Mouse (Mus musculus) right cerebral cortex, adult 18-20 months (tissue): ENCODE data around the gene Nbr1.

ENCODE experiments used
- DNase-seq: peaks from one replicate; pipeline ENCODE4 v3.0.0; 2022; ENCODE audit warnings: mixed read lengths

Gene Nbr1

DNA sequence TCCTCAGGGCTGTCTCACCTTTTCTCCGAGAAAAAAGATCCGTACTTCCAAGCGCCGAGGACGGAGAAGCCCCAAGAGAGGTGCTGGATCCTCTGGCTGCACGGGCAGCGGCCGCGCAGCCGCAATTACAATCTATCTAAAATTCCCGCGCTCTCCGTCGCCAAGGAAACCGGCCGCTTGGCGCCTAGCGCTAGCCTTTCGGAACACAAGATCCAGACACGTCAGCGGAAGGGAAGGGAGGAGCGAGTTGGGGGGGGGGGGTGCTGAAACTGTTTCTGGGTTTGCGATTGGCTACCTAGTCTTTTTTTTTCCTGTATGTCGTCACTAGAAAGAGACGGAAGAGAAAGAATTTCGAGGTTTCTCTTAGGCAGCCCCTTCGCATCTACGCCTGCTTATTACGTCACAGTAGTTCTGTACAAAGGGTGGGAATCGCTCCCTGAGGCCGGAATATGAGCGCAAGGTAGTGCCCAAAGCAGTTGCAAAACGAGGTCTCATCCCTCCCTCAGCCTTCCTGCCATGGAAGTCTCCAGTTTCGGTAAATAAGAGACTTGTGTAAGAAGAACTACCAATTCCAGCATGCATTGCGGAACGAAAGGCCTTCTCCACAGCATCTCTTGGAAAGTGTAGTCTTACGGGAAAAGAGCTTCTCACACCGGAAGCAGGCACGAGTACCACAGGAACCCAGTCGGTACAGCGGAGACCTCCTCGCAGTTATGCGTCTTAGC, at the start of gene Nbr1, which contains the start of gene Brca1:
Gene Nbr1, plus strand, starts transcription at position 399 of the 725 bp plus-strand sequence.
Gene Brca1, minus strand, starts transcription at position 205 of the 725 bp plus-strand sequence.
- DNase-seq, result peak; percentile 89

DNA sequence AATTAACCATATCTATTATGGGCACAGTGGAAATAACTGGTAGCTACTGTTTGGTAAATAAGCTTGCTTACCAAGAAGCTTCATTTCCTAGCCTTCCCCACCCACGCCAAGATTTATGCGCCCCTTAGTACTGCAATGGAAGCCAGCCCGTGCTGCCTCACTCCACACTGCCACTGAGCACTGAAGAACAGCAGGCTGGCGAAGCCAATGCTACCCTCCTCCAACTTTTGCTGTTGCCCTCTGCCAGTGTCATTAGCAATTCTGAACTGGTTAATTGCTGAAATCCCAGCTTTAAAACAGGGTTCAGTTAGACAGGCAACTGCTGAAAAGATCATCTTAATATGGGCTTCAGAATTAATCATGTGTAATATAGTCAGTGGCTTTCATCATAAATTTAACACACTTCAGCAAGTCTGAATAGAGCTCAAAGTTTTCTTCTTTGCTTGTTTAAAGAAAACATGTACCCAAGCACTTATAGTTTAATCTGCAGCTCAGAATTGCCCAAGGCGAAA, 45.6 kb upstream of the Nbr1 start:
- no peak for DNase-seq

DNA sequence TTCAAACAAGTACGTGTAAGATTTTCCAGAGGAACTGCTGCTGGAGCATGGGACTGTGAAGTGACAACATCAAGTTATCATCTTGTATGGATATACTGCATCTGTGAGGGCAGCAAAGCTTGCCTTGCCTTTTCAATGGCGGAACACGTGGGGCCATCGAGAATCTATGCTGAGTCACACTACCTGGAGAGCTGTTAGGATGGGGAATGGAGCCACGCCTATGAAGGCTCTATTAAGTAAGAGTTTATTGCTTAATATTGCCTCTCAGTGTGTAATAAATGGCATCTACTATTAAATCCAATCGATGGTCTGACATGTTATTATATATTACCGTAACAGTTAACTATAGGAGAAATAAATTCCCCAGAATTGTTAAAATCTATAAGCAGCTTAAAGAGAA, 44.9 kb upstream of the Nbr1 start:
- DNase-seq, result no peak

- no peak for DNase-seq
Observed at GRCm38 (mm10) chr11:101518937-101519336, 33.0 kb upstream of the Nbr1 start.

GRCm38 (mm10) chr11:101519364-101519763, 32.6 kb upstream of the Nbr1 start:
- no peak for DNase-seq

- no peak for DNase-seq
Observed at GRCm38 (mm10) chr11:101524446-101524845, 27.5 kb upstream of the Nbr1 start.

DNA sequence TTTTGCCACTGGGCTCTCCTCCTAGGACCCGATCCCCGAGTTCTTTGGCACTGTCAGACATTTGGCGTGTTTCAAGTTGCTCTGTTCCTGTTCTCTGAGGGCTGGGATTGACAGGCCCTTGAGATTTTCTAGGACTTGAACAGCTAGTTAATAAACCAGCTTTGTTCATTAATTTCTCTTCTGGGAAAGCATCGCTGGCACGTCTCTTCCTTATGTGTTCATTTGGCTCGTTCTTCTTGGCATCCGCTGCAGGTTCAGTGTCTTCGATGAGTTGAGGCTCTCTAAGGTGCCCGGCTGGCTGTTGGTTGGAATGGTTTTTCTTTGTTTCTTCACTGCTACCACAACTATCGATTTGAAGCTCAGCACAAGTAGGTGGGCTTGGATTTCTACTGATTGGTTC, 26.9 kb upstream of the Nbr1 start:
- no peak for DNase-seq

DNA sequence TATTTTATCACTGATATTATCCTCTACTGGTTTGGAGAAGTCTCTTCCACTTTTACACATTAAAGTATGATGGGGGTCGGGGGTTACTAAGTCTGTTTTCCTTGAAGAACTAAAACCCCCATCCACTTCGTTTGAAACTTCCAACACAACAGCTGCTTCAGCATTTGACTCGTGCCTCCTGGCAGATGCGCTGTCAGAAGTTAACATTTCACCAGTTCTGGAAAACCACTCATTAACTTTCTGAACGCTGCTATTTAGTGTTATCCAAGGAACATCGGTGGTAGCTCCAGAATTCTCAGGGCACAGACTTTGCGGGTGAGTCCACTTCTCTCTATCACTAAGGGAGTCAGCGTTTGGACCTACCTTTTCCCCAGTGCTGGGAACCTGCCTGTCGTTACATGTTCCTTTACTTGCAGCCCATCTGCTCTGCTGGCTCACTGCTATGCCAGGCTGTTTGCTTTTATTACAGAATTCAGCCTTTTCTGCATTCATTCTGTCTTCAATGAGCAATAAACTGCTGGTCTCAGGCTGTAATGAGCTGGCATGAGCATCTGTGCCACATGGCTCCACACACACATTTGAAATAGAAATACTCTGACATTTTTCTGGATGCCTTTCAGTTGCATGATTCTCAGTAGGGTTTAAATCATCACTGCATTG, 25.9 kb upstream of the Nbr1 start:
- no peak for DNase-seq

DNA sequence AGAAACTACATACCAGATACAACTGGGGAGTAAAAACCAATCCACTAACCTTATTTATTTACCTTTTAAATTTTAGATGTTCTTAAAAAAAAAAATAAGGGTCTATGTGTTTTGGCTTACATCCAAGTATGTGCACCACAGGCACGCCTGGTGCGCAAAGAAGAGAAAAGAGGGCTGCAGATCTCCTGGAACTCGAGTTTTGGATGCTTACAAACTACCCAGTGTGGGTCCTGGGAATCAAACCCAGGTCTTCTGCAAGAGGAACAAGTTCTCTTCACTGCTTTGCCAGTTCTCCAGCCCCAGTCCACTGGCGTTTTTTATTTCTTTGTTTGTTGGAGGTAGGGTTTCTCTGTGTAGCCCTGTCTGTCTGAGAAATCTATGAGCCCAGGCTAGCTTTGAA, 25.3 kb upstream of the Nbr1 start:
- no peak for DNase-seq

GRCm38 (mm10) chr11:101543533-101543932, 8.4 kb upstream of the Nbr1 start:
- no peak for DNase-seq

DNA sequence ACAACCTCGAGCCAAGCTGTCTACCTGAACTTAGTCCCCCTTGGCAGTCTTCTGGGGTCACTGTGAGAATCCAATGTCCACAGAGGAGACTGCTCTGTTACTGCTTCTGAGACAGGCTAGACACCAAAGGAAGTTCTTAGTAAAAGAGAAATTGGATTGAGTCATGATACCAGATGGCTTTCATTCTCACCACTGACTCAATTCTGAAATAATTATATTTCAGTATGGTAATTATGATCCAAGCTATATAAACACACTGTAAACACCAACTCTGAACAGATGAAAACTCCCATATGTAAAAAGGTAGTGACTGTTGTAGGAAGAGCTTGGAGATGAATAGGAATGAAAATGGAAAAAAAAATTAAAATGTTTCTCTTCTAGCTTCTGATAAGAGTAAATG, 7.8 kb upstream of the Nbr1 start:
- DNase-seq, result no peak

DNA sequence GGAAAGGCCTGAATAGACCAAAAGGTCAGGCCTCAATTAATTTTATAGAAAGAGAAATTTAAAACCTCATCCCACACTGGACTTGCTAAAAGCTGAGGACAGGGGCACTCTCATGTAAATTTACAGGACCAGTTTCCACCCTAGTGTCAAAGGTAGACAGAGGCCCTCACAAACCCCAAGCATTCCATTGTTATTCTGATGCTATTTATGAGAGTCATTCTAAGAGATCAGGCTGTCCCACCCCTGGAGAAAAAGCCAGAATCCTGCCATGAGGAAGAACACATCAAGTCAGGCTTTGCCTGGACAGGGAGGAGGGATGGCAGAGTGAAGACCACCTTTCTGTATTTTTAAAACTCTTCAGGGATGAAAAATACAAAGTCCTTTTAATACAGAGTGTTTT, 3.4 kb upstream of the Nbr1 start:
- DNase-seq, result no peak

DNA sequence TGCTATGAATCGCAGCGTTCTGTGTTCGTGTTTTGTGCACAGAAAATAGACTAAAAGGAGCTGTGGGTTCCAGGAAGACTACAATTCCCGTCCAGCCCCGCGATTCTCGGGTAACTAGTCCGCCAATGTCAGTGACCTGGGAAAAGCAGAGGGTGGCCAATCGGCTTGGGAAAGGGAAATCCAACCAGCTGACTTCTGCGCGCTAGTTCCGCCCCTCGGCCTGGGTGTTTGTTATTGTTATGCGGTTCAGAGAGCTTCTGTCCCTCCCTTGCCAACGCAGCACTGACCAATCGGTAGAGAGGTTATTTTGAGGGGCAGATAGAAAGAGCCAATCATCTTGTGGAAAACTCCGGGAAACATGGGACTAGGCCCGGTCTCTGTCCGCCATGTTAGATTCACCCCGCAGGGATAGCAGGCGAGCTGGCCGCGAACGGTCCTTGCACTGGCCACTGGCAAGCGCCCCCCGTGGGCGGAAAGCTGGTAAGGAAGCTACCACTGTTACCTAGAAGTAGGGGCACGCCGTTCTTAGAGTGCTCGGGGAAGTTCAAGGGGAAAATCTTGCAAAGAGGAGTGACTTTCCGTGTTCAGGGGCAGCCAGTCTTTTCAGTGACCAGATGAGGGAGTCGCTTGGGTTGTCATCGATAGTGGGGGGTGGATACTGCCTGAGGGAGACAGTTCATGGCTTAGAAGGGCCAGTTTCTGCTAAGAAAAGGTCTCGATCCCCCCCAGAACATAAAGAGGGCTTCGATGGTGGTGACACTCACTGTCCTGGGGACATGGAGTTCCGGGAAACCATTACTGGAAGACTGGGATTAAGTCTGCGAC, 739 bp downstream of the Nbr1 start:
- peak; percentile 100 for DNase-seq

DNA sequence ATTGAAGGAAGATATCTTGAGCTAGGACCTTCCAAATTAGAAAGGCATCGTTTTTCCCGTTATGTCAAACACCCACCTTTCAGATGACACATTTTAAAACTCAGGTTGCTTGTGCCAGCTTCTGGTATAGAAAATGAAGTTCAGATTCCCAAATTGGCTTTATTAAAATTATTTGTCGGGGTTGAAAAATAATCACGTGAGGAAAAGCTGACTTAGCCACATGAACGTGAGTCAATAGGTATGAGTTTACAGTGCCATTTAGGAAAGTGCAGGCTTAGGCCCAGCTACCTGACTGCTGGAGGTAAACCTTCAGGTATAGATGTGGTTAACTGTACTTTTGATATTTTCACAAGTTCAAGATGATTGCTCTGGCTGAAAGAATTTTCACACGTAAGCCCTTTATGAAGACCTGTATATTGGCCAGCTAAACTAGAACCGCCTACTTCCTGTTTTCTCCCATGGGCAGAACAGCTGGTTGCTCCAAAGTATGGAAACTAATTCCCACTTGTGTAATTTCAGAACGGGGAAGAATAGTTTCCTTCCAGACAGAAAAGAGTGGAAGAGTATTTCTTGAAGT, 1.5 kb downstream of the Nbr1 start:
- no peak for DNase-seq

- DNase-seq, result no peak
Observed at GRCm38 (mm10) chr11:101556541-101556940, 4.6 kb downstream of the Nbr1 start.

- DNase-seq, result no peak
Observed at GRCm38 (mm10) chr11:101556954-101557353, 5.0 kb downstream of the Nbr1 start.

GRCm38 (mm10) chr11:101562391-101562790, 10.4 kb downstream of the Nbr1 start:
- peak; percentile 37 for DNase-seq

DNA sequence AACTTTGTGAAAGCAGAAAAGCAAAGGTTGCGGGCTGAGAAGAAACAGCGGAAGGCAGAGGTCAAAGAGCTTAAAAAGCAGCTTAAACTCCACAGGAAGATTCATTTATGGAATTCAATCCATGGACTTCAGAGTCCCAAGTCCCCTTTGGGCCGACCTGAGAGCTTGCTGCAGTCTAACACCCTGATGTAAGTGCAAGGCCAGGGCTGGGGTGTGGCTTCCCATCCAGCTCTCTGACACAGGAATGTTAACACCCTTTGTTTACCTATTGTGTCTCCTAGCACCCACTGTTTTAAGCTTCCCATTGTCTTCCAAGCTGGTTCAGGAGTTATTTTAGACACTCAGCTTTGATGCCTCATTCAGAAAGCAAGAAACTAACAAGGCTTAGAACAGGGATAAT, 16.5 kb downstream of the Nbr1 start:
- DNase-seq, result no peak

- DNase-seq, result no peak
Observed at GRCm38 (mm10) chr11:101576116-101576515, 24.2 kb downstream of the Nbr1 start.

DNA sequence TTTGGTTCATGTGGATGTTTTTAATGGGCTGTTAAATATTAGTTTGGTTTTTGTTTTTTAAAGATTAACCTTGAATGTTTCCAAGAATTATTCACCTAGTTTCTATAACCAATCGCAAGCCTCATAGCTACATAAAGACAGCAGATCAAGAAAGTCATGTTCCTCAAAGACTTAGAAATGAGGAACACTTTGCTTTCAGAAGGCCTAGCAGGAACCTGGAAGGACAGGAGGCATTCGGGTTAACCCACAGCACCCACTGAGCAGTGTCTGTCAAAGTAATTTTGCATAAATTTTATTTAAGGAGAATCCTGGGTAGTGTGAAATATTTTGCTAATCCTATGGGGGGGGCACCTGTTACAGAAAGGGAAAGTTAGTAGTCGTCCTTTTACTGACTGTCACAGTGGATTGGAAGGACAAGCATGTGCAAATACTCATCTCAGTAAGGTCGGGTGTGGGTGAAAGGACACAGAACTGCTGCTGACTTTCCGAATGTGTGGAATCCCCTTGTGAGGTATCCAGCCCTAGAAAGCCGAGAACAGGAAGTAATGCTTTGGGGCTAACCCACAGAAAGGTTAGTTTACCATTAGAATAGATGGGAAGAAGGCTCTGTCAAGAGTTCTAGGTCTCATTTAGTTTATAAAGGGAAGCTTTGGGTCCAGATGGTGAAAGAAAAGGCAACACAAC, 29.3 kb downstream of the Nbr1 start:
- no peak for DNase-seq

- DNase-seq, result no peak
Observed at GRCm38 (mm10) chr11:101582054-101583035, 30.4 kb downstream of the Nbr1 start, which contains the start of gene Tmem106a. Gene Tmem106a, plus strand, starts transcription at chr11:101582242.
